Mouse (Mus musculus): Measurements from ENCODE around the gene Tspan32. TPM values are rescaled to one million over a fixed set of nuclear protein-coding genes. Genes with fewer than 3 reads are reported as not detected.

Tspan32 gene
- 69.6 and 81.1 TPM in 2 replicates for total RNA-seq (2015; ENCODE audit: low replicate concordance)
- 47.7 and 48.9 TPM in 2 replicates for total RNA-seq (2017; ENCODE audit: low replicate concordance)

GRCm38 (mm10) chr7:143004727-143005343 lies at the start of gene Tspan32:
Gene Tspan32, plus strand, starts transcription at chr7:143005046.
- peak; percentile 8; the same call in 1 of the 2 replicates for ATAC-seq (replicated peaks; ENCODE audit: low FRiP score, poor library complexity, severe bottlenecking)

- ATAC-seq (replicated peaks; ENCODE audit: low FRiP score, poor library complexity, severe bottlenecking): no peak
Observed at GRCm38 (mm10) chr7:142956018-142956417, 48.8 kb upstream of the Tspan32 start.

- no peak for ATAC-seq (replicated peaks; ENCODE audit: low FRiP score, poor library complexity, severe bottlenecking)
Observed at GRCm38 (mm10) chr7:142958817-142959216, 46.0 kb upstream of the Tspan32 start.

GRCm38 (mm10) chr7:142959752-142960151 lies 45.1 kb upstream of the Tspan32 start:
- ATAC-seq (replicated peaks; ENCODE audit: low FRiP score, poor library complexity, severe bottlenecking): no peak

GRCm38 (mm10) chr7:142967414-142967883 lies 37.4 kb upstream of the Tspan32 start:
- no peak for ATAC-seq (replicated peaks; ENCODE audit: low FRiP score, poor library complexity, severe bottlenecking)

GRCm38 (mm10) chr7:142967884-142968808 lies 36.7 kb upstream of the Tspan32 start:
- ATAC-seq (replicated peaks; ENCODE audit: low FRiP score, poor library complexity, severe bottlenecking): no peak

- no peak for ATAC-seq (replicated peaks; ENCODE audit: low FRiP score, poor library complexity, severe bottlenecking)
Observed at GRCm38 (mm10) chr7:142968809-142969511, 35.9 kb upstream of the Tspan32 start, which contains the start of gene Ascl2. Gene Ascl2, minus strand, starts transcription at chr7:142969264.

GRCm38 (mm10) chr7:142981908-142982307 lies 22.9 kb upstream of the Tspan32 start:
- no peak for ATAC-seq (replicated peaks; ENCODE audit: low FRiP score, poor library complexity, severe bottlenecking)

- ATAC-seq (replicated peaks; ENCODE audit: low FRiP score, poor library complexity, severe bottlenecking): no peak
Observed at GRCm38 (mm10) chr7:142985146-142985545, 19.7 kb upstream of the Tspan32 start.

GRCm38 (mm10) chr7:142987718-142988117 lies 17.1 kb upstream of the Tspan32 start:
- ATAC-seq (replicated peaks; ENCODE audit: low FRiP score, poor library complexity, severe bottlenecking): no peak

GRCm38 (mm10) chr7:142995004-142995403 lies 9.8 kb upstream of the Tspan32 start:
- ATAC-seq (replicated peaks; ENCODE audit: low FRiP score, poor library complexity, severe bottlenecking): no peak

- peak; percentile 88 for ATAC-seq (replicated peaks; ENCODE audit: low FRiP score, poor library complexity, severe bottlenecking)
Observed at GRCm38 (mm10) chr7:142995630-142996338, 9.1 kb upstream of the Tspan32 start.

GRCm38 (mm10) chr7:142996998-142997397 lies 7.8 kb upstream of the Tspan32 start:
- peak; percentile 59 for ATAC-seq (replicated peaks; ENCODE audit: low FRiP score, poor library complexity, severe bottlenecking)

- 0 out of 2 replicates have a peak, but pooled peaks have one; percentile 43 for ATAC-seq (replicated peaks; ENCODE audit: low FRiP score, poor library complexity, severe bottlenecking)
Observed at GRCm38 (mm10) chr7:142997403-142998150, 7.3 kb upstream of the Tspan32 start.

- ATAC-seq (replicated peaks; ENCODE audit: low FRiP score, poor library complexity, severe bottlenecking): no peak
Observed at GRCm38 (mm10) chr7:143002679-143003078, 2.2 kb upstream of the Tspan32 start.

- ATAC-seq (replicated peaks; ENCODE audit: low FRiP score, poor library complexity, severe bottlenecking): peak; percentile 51
Observed at GRCm38 (mm10) chr7:143005344-143006096, 674 bp downstream of the Tspan32 start.

- ATAC-seq (replicated peaks; ENCODE audit: low FRiP score, poor library complexity, severe bottlenecking): peak; percentile 69
Observed at GRCm38 (mm10) chr7:143006097-143006755, 1.4 kb downstream of the Tspan32 start.

Data from erythroid progenitor cell, adult 5-6 weeks (primary cell).